Mouse (Mus musculus) ovary, postnatal 36 days (tissue): ENCODE measurements around the gene Rbx1.
"Not testable (repeated sequence)": the region's sequence is repeated elsewhere in the genome, so short reads cannot be mapped to it uniquely, and the experiment has no call there.

Experiments
- DNase-seq: peaks from one replicate; pipeline ENCODE4 v3.0.0; 2022; ENCODE audit warnings: low spot score, mixed read lengths

The Rbx1 gene

DNA sequence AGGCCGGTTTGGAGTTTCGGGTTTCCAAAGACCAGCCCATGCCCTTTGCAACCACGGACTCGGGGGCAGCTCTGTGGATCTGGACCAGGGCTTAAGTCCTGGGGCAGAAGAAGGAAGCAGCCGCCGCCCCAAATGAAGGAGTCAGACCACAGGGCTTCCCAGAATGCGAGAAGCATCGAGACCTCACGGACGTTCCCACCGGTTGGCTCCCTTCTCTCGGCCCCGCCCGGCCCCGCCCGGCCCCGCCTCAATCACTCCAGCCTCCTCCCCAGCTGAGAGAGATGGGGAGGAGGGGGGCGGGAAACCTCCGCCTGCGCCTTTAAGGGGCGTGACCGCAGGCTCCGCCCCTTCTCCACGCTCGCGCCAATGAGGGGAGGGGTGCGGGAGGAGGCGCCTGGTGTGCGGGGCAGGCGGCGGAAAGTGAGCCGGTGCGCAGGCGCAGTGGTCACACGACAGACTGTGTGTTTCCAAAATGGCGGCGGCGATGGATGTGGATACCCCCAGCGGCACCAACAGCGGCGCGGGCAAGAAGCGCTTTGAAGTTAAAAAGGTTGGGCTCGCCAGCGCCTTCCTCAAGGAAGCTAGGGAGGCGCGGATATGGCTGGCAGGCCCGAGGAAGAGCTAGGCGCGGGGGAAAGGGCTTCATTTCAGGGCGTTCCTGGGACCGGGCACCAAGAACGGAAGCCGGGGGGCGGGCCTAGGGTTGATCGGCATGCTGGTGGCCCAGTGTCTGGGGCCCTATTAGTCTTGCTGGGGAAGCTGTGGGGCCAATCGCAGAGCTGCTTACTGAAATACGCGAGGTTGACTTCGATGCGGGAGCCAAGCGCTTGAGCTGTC lies at the start of gene Rbx1:
TSS of gene Rbx1 (plus strand) at position 396 of the 837 bp plus-strand sequence.
- peak; percentile 100 for DNase-seq

DNA sequence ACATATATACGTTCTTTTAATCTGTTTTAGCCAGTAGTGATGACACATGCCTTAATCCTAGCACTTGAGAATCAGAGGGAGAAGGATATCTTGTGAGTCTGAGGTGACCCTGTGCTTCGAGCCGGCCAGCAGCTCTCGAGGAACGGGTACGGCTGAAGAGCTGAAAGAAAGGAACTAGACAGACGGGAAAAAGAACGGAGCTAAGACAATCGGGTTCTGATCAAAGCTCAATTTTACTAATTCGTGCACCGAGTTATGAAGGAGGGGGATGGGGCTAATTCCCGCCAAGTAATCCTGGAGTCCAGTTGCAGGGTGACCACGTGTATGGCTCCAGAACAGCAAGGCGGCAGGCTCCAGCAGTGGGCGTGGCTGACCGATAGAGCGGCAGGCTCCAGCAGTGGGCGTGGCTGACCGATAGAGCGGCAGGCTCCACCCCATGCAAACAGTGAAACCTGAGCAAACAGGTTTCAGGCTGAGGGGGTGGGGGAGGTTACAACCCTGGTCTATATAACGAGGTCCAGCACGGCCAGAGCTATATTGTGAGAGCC lies 49.3 kb upstream of the Rbx1 start:
- peak; percentile 65 for DNase-seq

DNA sequence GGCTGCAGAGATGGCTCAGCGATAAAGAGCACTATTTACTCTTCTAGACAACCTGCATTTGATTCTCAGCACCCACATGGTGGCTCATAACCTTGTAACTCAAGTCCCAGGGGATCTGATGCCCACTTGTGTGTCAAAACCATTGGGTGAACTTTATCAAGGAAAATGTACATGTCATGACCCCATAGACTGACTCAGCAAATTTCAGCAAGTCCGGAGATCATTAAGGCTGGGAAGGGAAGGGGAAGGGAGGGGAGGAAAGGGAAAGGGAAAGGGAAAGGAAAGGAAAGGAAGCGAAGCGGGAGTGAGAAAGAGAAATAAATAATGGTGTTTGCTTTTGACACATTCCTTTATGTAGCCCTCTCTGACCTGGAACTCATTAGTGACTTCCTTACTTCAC lies 48.0 kb upstream of the Rbx1 start:
- DNase-seq = no peak

DNA sequence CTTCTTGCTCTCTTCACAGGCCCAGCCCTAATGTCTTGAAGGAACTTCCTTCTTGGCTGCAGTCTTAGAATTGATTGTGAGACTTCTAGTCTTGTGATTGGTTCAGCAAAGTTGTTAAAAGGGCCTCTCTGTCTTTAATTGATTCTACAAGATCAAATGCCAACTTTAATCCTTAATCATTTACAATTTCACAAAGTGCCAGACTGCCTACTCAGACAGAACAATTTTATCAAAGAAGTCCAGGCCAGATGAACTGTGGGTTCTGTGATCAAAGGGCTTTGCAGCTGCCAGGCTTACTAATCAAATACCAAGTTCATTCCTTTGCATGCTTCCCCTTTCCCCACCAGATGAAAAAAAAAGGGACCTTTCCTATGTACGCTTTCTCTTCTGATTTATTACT lies 44.6 kb upstream of the Rbx1 start:
- DNase-seq = no peak

DNA sequence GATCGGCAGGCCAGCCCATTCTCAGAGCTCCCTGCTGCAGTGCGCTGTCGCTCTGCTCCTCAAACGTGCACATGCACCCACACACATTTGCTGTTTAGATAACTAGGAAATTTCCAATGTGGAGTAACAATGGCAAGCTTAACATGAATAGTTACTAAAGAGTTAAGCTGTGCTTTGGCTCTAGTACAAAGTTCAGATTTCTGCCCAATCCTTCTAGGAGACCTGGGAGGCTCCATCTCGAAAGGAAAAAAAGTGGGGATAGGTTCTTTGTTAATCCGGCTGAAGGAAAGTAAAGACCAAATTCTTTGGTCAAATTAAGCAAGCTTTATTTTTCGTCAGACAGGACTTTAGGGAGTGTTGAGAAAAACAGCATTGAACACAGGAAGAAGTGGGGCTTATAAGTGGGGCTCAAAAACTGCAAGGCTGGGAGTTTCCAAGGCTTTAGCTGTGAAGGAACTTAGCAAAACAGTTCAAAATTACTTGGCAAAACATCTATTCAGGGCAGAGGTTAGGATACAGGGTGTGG lies 43.9 kb upstream of the Rbx1 start:
- DNase-seq = no peak

DNA sequence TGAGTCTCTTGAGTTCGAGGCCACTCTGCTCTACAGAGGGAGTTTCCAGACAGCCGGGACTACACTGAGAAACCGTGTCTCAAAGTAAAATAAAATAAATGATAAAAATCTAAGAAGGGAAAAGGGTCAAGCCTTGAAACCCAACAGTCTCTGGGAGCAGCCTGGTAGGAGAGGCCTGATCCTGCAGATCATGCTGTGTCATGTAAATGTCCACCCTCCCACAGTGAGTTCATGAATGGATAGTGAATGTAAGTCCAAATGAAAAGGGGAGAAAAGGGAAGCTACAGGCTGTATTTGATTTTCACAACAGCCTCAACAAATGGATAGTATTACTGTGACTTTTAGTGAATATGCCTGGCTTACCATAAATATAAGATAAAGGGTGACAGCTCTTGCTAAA lies 40.8 kb upstream of the Rbx1 start:
- DNase-seq = no peak

DNA sequence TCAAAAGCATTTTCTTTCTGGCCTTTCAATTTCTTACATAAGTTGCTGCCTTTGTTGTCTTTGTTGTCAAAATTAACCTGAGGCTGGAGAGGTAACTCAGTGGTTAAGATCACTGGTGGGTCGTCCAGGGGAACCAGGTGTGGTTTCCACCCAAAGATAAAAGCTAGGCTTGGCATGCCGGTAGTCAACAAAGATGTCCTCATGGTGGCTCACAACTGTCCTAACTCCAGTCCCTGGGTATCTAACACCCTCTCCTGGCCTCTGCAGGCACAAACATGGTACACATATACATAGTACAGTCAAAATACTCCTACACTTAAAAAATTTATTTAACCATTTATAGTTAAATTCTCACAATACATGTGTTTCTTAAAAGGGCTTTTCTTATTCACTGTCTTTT lies 38.1 kb upstream of the Rbx1 start:
- no peak for DNase-seq

DNA sequence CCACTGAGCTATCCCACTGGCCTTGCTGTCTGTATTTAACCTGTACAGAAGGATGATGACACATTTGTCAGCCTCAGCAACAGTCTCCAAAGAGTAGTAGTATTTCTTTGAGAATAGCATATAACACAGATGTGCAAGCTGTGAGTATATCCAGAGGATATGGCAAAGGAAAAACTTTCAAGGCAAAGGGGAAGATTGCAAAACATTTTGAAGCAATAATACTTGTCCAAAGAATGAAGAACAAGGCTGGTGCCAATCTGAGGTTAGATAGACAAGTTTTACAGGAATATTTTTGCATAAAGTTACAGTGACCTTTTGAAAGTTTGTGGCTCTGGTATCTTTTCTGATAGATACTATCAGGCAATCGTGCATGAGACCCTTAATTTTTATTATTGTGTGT lies 34.9 kb upstream of the Rbx1 start:
- DNase-seq = no peak

DNA sequence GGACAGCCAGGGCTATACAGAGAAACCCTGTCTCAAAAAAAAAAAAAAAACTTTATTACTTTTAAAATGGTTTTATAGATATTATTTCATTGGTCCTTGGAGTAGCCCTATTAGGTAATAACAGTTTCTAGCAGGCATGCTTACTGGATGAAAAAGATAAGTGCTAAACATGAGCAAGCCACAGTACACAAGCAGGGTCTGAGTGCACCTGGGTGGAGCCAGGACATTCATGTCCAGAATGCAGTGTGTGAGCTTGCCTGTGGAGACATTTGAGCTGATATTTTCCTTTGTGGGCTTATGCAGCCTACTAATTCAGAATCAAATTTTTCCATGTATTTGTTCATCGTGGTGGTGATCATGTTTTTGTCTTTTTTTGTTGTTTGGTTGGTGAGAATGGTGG lies 27.8 kb upstream of the Rbx1 start:
- no peak for DNase-seq

DNA sequence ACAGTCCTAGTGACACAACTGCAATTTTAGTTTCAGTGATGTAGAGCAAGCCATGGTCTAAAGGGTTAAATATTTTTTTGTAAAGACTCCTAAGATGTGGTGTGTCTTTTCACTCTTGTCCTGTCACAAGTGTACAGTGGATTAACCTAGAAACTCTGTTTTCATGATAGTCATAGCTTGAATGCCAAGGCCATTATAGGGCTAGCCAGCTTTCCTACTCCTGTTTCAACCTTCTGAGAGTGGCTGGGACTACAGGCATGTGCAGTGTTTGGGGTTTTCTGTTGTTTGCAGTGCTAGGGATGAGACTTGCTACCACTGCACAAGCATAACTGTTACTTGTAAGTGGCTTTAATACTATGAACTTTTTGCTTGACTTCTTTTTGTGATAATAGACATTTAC lies 26.9 kb upstream of the Rbx1 start:
- DNase-seq = no peak

DNA sequence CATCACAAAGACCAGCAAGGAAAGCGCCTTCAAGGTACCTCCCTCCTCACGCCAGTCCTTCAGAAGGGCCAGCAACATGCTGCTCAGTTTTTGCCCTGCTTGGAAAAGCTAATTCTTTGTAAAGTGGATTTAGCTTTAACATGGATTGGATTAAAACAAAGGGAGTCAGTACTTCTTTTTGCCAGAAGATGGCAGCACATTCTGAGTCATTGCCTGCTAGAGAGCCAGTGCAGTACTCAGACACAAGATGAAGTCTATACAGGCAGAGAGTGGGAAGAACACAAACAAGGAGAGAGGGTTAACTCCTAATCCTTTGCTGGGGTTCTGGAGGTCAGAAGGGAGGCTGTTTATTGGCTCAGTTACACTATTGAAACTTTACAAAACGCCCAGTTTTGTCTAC lies 17.6 kb upstream of the Rbx1 start:
- DNase-seq = no peak

DNA sequence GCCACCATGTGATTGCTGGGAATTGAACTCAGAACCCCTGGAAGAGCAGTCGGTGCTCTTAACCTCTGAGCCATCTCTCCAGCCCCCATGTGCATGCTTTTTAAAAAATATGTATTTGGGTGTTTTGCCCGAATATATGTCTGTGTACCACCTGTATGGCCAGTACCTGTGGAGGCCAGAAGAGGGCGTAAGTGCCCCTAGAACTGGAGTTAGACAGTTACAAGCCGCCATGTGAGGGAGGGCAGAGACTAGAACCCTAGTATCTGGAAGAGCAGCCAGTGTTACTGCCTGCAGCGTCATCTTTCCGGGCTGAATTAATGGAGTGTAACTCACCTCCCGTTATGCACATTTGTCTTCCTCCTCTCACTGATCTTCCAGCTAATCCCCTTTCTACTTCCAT lies 4.6 kb upstream of the Rbx1 start:
- DNase-seq = no peak

DNA sequence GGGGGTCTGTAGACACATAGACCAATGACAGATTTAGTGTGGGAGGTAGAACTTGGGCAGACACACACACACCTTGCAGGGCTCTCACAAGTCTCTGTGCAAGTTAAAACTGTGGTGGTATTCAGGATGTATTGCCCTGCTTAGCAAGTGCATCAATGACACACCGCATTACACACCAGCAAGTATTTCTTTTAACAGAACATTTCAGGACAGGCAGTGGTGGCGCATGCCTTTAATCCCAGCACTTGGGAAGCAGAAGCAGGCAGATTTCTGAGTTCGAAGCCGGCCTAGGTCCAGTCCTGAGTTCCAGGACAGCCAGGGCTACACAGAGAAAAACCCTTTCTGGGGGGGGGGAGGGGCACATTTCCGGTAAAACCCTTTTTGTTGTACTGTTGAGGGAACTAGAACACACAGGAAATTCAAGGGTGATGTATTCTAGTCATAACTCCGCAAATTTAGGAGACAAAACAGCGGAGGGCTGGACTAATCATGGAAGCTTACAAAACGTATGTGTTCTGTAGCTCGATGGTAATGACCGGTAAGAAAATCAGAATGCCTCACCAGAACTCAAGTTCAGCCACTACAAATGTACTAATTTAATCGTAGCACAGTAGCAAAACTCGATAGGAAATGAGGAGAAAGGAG lies 958 bp upstream of the Rbx1 start:
- no peak for DNase-seq

DNA sequence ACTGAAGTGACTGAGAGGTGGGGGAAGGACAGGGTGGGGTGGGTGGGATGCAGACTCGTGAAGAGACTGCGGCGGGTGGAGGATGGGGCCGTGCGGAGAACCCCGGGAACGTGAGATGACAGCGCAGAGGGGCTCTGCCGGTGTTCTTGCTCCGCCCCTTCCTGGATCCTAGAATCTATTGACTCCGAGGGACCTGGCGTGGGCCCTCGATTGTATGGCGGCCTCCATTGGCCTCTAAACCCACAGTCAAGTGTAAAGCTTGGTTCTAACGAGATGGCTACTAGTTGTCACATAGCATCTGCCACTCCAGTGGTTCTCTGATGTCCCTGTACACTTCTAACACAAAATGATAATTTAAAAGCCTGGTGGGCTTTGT lies 630 bp downstream of the Rbx1 start:
- no peak for DNase-seq

DNA sequence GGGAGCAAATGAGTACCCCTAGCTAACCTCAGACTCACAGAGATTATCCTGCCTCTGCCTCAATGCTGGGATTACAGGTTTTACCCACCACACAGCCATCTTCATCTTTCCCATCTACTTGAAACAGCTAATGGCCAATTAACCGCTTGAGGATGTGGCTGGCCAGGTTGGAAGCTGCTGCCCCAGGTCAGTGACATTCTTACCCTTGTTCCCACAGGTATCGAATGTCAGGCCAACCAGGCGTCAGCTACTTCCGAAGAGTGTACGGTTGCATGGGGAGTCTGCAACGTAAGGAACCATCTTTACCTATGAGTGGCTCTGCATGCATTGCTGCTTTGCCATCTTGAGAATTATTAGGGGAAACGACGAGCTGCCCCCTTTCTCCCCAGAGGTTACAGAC lies 4.6 kb downstream of the Rbx1 start:
- DNase-seq = no peak

DNA sequence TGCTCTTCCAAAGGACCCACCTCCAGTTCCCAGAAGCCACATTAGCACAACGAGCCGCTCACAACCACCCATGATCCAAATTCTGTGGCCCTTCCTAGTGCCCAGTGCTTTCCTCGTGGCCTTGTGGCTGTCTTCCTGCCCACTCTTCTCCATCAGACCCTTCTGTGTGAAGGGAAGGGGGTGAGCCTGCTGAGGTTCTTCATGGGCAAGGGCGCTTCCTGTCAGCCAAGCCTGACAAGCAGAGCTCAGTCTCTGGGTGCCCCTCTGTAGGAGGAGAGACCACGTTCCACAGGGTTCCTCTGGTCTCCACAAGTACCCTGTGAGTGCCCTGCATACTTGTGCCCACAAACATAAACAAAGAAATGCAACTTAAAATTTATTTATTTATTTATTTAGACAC lies 6.2 kb downstream of the Rbx1 start:
- DNase-seq = no peak

DNA sequence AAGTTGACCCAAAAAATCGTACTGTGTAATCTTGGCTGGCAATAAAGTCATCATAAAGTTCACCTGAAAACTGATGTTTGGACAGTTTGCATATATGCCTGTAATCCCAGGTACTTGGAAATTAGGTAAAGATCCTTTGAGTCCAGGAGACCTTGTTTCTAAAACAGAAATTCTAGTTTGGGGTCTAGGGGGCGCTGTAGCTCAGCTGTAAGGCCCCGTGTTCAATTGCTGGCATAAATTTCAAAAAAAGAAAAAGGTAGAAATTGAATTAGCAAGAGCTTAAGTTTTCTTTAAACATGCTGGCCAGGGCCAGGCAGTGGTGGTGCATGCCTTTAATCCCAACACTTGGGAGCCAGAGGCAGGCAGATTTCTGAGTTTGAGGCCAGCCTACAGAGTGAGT lies 9.6 kb downstream of the Rbx1 start:
- DNase-seq = no peak

DNA sequence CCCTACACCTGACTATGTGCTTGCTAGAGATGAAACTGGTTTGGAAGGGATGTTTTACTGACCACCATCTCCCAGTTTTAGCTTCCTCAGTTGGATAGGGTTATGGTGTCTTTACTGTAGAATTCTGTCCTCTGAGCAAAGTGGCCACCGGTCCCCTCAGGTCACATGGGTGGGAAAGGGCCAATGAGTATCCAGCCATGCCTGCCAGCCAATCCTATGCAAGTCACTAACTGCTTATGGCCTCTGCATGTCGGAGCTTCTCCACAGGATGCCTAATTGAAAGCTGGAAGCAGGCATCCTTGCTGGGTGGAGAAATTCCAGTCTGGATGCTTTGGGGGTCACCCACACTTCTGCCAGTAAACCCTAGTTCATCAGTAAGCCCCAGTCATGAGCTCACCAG lies 10.5 kb downstream of the Rbx1 start:
- no peak for DNase-seq

DNA sequence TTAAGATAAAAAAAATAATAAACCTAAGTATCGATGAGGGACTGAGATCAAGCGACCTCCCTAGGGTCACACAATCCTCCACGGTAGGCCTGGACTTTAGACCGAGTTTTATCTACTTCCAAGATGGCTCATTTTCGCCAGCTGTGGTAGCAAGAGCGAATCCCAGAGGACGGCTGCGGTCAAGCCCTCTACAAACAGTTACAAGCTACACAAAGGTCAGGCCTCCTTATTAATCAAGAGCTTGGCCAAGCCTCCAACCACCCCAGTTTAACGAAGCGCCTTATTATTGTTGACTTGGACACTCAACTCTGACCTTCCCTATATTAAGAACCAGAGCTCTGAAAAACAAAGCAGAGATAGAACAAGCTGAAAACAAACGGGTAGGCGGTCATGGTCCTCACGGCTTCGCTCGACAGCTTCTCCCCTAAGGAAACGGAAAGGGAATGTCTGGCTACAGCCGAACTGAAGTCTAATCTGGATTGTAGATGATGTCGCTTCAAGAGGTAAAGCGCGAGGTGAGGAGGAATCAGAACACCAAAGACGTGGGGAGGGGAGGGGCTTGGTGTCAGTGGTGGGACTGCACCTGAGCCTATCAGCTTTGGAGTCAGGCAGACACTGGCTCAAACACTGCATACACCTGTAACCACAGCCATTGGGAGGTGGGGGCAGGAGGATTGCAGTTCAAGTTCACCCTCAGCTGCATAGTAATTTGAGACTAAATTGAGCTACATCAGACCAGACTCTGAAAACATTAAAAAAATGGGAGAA lies 13.5 kb downstream of the Rbx1 start:
- DNase-seq = no peak

DNA sequence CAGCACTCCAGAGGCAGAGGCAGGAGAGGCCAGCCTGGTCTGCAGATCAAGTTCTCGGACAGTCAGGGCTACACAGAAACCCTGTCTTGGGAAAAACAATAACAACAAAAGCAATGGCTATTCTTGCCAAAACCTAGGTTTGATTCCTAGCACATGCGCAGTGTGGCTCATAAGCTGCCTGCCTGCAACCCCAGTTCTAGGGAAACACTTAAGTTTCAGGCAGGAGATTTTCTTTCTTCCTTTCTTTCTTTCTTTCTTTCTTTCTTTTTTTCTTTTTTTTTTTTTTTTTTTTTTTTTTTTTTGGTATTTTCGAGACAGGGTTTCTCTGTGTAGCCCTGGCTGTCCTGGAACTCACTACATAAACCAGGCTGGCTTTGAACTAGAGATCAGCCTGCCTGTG lies 14.2 kb downstream of the Rbx1 start:
- DNase-seq = not testable (repeated sequence)

DNA sequence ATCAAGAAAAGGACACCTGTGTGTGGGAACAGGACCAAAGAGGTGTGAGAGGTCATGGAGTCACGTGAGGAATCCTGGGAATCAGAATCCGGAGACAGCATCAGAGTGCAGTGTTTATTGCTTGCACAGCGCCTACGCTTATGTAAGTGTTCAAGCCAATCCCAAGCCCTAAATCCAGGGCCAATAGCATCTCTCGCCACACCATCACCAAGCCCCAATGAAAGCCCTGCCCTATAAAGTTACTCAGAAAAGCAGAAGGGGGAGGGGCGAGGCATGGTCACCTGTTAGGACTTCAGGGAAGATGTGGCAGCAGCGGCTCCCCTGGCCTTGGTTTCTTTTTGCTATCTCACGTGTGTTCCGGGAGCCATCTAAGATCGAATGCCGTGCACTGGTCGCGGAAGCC lies 14.9 kb downstream of the Rbx1 start:
- no peak for DNase-seq

DNA sequence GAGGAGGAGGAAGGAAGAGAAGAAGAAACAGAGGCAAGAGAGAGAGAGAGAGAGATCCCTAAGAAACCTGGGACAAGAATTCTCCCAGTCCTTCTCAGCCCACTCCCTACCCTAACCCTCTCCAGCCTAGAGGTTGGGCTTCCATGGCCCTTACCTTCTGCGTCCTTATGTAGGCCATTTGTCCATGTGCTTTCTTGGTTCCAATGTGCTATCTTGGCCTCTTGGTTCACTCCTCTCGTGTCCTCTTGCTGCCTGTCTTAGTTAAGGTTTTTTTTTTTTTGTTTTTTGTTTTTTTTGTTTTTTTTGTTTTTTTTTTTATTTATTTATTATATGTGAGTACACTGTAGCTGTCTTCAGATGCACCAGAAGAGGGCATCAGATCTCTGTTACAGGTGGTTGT lies 16.9 kb downstream of the Rbx1 start:
- DNase-seq = no peak

DNA sequence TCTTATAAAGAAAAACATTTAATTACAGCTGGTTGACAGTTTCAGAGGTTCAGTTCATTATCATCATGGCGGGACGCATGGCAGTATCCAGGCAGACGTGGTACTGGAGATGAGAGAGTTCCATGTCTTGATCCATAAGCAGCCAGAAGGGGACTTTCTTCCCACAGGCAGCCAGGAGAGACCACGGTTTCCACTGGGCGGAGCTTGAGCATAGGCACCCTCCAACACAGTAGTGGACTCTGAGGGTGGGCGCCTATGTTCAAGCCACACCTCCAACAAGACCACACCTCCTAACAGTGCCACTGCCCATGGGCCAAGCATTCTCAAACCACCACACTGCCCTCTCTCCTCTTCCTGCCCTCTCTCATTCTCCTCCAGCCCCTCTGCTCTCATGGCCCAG lies 17.6 kb downstream of the Rbx1 start:
- no peak for DNase-seq
